Mouse (Mus musculus) urinary bladder, postnatal 36 days (tissue): Measurements from ENCODE around the gene Zfp536.
"Not testable (repeated sequence)": the region's sequence is repeated elsewhere in the genome, so short reads cannot be mapped to it uniquely, and the experiment has no call there.

Source experiments
- DNase-seq, 2 experiments: peaks; one replicate each; pipeline ENCODE4 v3.0.0; 2022; ENCODE audit warnings: low spot score in 2 of 2, mixed read lengths in 1 of 2

Zfp536 gene

GRCm38 (mm10) chr7:37758886-37759285 lies 14.6 kb downstream of the Zfp536 start:
- DNase-seq, result no peak

GRCm38 (mm10) chr7:37753024-37753423 lies 20.4 kb downstream of the Zfp536 start:
- no peak for DNase-seq

- no peak for DNase-seq
These were observed 27.2 kb downstream of the Zfp536 start for GRCm38 (mm10) chr7:37746133-37746761.

DNA sequence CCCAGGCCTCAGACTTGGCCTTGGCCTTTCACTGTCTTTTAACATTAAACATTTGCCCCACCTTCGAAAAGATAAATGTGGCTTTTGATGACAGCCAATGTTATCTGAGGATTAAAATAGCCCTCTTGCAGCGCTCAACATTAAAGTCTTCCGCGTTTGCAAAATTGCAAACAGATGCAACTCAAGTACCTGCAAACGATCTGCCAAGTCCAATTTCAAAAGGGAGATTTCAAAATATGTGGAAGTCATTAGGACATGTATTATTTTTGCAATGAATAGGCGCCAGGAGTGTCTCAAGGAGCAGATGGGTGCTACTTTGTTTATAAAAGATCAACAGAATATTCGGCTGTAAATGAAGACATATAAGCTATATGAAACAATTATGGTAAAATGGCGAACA lies 30.1 kb downstream of the Zfp536 start:
- no peak for DNase-seq

DNA sequence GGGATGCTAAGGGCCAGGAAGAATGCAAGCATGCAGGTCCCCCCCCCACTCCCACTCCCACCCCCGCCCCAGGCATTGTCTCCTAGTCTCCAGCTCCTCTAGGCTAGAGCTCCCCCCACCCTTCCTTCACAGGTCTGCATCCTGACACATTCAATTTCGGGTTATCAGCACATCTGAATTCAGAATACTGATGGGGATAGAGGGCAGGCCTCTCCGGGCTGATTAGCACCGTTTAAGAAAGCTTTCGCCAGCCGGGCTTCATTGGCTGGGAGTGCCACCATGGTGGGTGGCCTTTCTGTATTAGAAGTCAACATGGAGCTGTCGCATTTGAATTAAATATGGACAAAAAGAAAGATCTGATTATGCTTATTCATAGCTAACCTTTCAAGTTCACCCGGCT lies 36.2 kb downstream of the Zfp536 start:
- DNase-seq, result no peak

GRCm38 (mm10) chr7:37736413-37736720 lies 37.1 kb downstream of the Zfp536 start:
- DNase-seq, result no peak

DNA sequence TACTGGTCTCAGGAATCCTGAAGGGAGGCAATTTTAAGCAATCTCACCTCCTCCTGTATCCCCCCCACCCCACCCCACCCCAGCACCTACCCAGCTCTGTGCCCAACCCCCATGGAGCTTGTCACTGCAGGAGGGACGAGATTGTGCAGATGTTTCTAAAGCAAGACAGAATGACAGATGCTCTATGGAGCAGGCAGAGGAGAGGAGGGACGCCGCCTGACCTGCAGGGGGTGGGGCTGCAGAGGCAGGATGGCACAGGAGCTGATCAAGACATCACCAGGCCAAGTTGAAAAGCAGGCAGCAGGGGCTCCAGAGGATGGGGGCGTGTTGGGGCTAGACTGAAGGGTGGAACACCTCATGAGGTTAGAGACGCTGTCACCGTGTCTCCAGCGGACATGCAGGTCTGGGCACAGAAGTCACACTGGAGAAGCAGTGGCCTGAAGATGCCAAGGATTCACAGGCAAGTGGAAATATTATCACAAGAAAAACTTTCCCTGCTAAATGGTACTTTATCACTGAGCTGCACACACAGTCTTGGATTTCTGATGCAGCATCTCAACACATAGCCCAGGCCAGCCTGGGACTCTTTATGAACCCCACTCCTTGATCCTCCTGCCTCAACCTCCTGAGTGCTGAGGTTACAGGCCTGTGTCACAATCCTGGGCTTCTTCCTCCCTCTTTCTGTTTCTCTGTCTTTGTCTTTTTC lies 37.6 kb downstream of the Zfp536 start:
- DNase-seq, result no peak

DNA sequence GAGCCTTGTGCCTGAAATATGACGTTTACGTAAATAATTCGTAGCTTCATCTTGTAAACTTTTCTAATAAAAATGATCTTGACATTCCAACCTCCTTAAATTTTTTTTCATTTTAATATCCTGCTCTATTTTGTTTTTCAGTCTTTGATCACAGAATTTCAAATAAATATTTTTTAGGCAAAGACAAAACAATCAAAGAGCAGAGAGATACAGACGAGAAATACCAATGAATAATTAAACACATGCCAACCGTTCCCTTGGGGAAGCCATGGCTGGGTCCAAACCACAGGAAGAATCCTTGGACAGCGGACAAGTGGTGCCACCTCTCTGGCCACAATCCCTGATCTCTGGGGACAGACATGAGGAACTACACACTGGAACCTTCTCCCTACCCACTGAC lies 38.3 kb downstream of the Zfp536 start:
- DNase-seq, result no peak

GRCm38 (mm10) chr7:37734576-37734975 lies 38.9 kb downstream of the Zfp536 start:
- DNase-seq, result no peak

DNA sequence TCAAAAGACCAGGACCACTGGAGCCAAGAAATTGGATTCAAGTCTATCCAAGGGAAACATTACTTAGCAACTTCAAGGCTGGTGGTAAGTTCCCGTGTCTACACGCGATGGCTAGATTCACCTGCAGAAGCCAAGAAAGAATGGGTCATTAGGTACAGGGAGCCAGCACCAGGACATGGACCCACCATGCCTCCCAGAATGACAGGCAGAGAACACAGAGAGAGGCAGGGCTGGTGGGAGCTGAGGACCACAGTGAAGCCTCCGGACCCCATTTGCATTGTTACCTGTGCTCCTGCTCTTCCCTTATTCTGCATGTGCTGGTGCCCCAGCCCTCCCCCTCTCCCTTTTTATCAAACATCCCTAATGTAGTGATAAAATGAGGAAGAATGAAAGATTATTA lies 39.4 kb downstream of the Zfp536 start:
- no peak for DNase-seq

- no peak for DNase-seq
These were observed 40.7 kb downstream of the Zfp536 start for GRCm38 (mm10) chr7:37732741-37733140.

DNA sequence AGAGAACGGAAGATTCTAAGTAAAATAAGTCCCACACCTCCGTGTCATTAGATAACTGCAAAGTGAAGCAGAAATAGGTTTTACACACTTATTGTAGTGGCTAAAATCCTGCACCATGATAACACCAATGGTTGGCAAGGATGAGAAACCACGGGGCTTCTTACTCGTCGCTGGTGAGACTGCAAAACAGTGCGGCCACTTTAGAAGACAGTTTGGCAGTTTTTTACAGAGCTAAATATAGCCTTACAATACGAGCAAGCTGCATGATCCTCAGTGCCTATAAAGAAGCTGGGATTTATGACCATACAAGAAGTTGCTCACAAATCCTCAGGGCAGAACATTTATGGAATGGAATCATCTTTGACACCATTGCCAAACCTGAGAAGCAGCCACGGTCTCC lies 45.7 kb downstream of the Zfp536 start:
- no peak for DNase-seq

DNA sequence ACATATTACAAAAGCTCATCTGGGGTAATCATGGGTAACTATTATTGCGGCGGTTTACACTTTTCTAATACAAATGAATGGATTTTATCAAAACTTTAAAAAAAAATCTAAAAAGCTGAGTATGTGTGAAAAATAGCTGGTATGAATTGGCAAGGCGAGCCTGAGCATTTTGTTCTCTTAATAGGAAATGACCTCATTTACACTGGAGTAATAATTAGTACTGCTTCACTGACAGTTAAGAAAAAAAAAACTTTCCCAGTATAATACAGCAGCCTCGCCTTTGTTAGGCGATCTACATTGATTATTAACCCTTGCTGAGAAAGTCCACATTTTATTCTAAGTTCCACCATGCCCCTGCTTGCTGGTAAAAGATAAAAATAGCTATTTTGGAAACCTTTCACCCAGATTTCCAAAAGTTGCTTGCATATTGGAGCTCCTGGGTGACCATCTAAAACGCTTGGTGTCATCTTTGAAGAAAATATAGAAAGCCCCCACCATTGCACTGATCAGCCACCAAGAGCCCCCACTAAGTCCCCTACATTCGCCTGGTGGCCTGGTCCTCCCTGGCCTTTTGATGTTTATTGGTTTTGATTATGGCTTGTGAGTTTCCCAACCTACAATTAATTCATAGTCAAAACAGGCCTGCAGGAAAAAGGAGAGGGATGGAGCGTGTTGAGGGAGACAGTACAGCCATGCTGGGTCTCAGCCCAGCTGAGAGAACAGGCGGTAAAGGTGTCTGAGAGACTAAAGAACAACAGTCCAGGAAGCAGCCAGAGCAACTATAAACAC lies 49.2 kb downstream of the Zfp536 start:
- DNase-seq, result no peak

DNA sequence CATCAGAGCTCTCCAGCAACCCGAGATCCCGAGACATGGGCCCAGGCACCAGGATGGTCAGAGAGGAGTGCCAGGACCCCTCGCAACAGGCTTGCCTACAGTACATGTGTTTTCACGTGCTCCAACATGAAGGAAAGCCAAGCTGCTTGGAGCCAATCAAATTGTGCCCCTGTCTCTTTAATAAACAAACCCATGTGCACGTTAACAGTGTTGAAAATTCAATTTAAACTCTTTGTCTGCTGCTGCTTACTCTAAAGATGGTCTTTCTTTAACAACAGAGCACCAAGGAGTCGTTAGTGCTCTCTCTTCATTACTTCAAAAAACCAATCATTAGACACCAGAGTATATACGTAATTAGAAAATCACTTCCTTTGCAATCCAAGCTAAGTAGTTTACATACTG lies 50.2 kb downstream of the Zfp536 start:
- no peak for DNase-seq

DNA sequence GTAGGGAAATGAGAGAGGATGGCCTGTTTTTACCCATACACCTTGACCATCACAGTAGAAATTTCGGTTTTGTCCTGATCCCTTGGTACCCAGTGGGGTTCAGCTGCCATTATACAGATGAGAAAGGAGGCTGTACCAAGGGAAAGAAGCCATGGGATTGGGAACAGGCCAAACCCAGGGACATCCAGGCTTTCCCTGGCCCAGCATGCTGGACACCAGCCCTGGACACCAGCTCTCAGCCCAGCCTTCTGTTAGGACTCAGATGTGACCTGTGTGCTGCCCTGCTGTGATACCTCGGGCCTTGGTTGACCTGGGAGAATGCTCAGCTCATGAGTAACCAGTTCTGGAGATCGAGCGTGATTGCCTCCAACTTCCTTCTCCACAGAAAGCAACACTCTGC lies 51.8 kb downstream of the Zfp536 start:
- no peak for DNase-seq

DNA sequence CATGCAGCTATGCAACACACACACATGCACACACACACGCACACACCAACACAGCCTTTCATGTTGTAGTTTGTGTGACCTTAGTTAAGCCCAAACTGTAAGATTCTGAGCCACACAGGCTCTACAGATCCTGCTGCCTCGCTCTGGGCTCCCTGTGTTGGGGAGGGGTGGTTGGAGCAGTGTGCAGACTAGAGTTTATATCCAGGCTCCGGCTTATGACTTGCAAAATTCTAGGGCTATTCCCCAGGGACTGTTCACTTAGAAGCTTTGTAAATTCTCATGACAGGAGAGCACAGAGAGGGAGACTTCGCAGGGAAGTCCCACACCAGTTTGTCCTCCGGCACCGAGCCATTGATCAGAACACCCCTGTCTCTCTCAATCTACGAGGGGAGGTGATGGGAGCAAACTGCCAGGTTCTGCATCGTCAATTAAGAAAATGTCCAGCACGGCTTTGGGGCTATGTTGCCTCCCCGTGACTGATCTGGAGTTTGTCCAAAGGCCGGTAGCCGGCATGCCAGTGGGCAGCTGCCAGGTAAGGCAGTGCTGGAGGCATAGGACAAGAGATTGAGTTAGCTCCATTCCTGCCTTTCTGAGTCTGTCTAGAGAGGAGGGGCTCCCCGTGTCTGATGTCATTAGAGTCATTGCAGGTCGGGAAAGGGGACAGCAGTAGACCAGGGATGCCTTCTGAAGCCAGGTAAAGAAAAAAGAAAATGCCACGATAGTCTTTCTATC lies 54.6 kb downstream of the Zfp536 start:
- no peak for DNase-seq

DNA sequence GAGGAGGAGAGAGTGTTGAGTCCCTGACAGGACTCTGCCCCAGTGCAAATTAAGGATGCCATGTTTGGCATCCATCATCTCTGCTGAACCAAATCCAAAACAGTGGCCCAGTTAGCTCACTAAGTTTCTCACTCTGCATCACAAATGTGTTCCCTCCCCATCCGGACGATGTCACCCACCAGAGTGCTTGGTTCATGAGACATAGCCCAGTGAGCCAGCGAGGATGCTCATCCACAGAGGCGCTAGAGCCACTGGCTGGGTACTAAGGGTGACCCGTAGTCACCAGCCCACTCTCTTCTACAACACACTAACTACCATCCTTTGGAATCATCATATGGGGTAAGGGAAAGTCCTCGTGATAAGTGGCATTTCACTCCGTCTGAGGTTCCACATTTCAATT lies 56.4 kb downstream of the Zfp536 start:
- no peak for DNase-seq

- no peak for DNase-seq
These were observed 56.8 kb downstream of the Zfp536 start for GRCm38 (mm10) chr7:37716626-37717025.

DNA sequence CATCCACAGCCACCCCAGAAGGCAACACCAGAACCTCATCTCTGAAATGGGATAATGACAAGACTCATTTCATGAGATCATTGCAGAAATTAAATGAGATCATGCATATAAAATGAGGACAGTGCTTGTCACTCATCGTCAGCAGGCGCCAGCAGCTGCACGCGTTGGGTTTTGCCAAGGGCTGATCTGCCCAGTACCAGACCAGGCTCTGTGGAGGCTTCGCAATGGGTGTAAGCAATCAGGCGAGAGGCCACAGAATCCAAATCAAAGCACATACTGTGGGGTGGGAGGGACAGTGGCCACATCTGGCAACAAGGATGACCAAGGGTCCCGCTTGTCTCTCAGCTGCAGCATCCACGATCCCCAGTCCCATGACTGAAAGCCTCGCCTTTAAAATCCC lies 69.0 kb downstream of the Zfp536 start:
- no peak for DNase-seq

DNA sequence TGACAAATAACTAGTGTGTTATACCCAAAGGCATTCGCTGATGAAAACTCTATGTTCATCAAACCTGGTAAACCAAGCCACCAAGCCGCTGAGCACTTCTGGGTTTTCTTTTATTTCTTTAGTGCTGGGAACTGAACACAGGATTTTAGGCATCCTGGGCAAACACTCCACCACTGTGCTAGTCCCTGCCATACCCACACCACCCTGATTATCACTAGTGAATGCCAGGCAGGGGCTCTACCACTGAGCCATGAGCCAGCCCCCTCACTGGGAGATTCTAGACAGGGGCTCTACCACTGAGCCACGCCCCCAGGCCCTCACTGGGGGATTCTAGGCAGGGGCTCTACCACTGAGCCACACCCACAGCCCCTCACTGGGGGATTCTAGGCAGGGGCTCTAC lies 76.1 kb downstream of the Zfp536 start:
- not testable (repeated sequence) for DNase-seq

- peak; percentile 25 to 40 for DNase-seq
These were observed 78.4 kb downstream of the Zfp536 start for GRCm38 (mm10) chr7:37695066-37695465.

DNA sequence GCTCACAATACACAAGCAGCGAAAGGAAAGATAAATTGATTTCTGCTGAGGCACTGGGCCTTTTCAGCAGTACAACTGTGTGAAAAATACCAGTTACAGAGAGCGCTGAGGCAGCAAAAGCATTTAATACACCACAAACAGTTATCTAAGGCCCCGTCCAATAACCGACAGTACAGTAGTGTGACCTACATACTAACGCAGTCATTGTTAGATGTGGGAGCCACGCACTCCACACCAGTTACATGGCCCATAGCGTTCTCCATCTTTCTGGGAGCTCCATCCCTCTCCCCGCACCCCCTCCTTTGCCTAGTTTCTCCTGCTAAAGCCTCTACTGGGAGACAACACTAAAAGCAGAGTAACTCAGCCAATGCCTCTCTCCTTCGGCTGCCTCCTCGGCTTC lies 82.8 kb downstream of the Zfp536 start:
- DNase-seq, result no peak
